Mouse (Mus musculus) left cerebral cortex, postnatal 36 days (tissue): ENCODE results near the gene Fank1. TPM values are rescaled to one million over a fixed set of nuclear protein-coding genes. Genes with fewer than 3 reads are reported as not detected.

Source experiments
- total RNA-seq, 2 experiments: library from RNA; stranded (reverse); gene quantifications; 2 replicates each; pipeline ENCODE4 v1.2.3; 2021

Gene Fank1
- total RNA-seq, 2 experiments from 2014 or later = 3.8 to 4.3 TPM

Other genes with a start within 250 kb of the Fank1 start
- gene Tex36, start 174.7 kb upstream of the Fank1 start, total RNA-seq = not detected
- gene Edrf1, start 139.3 kb upstream of the Fank1 start, total RNA-seq = 10 to 100 TPM; 20.3 to 26.5 TPM
- under 1 TPM in 1 of 2 experiments, not detected in 1; 0.27 TPM for gene Mmp21, start 96.8 kb upstream of the Fank1 start, total RNA-seq
- 10 to 100 TPM; 61.3 to 63.9 TPM for gene Bccip, start 67.5 kb upstream of the Fank1 start, total RNA-seq
- 10 to 100 TPM; 18.9 to 21.1 TPM for gene Uros, start 66.8 kb upstream of the Fank1 start, total RNA-seq
- gene Dhx32, start 5.9 kb downstream of the Fank1 start, total RNA-seq = 10 to 100 TPM; 36.5 to 45.2 TPM